Mouse (Mus musculus) ovary, postnatal 10 days (tissue): ENCODE data around the gene Pcsk4.
A peak's percentile ranks its signal among the peaks of the same experiment; 100 is the strongest.

Experiments
- DNase-seq: peaks from one replicate; pipeline ENCODE4 v3.0.0; 2022; ENCODE audit warnings: low spot score

Gene Pcsk4

GRCm38 (mm10) chr10:80329273-80330081 is at the start of gene Pcsk4, which contains the start of gene Reep6:
Gene Pcsk4 (minus strand): TSS chr10:80329498.
Gene Reep6 (plus strand): TSS chr10:80329953.
- DNase-seq, result peak; percentile 94

- no peak for DNase-seq
These were observed 48.4 kb upstream of the Pcsk4 start for GRCm38 (mm10) chr10:80377716-80378115.

- DNase-seq, result peak; percentile 82
These were observed 46.9 kb upstream of the Pcsk4 start for GRCm38 (mm10) chr10:80376160-80376559.

- no peak for DNase-seq
These were observed 44.8 kb upstream of the Pcsk4 start for GRCm38 (mm10) chr10:80374063-80374462.

- DNase-seq, result no peak
These were observed 43.4 kb upstream of the Pcsk4 start for GRCm38 (mm10) chr10:80372706-80373105.

GRCm38 (mm10) chr10:80371983-80372382 is 42.7 kb upstream of the Pcsk4 start:
- DNase-seq, result no peak

- DNase-seq, result no peak
These were observed 42.2 kb upstream of the Pcsk4 start for GRCm38 (mm10) chr10:80371411-80371966.

GRCm38 (mm10) chr10:80369995-80370747 is 40.9 kb upstream of the Pcsk4 start:
- no peak for DNase-seq

- DNase-seq, result no peak
These were observed 39.1 kb upstream of the Pcsk4 start for GRCm38 (mm10) chr10:80368392-80368791.

- no peak for DNase-seq
These were observed 38.7 kb upstream of the Pcsk4 start for GRCm38 (mm10) chr10:80367954-80368353.

- no peak for DNase-seq
These were observed 36.4 kb upstream of the Pcsk4 start for GRCm38 (mm10) chr10:80365736-80366135.

- no peak for DNase-seq
These were observed 34.4 kb upstream of the Pcsk4 start for GRCm38 (mm10) chr10:80363734-80364133.

GRCm38 (mm10) chr10:80357994-80358639 is 28.8 kb upstream of the Pcsk4 start:
- no peak for DNase-seq

GRCm38 (mm10) chr10:80357336-80357735 is 28.0 kb upstream of the Pcsk4 start:
- no peak for DNase-seq

GRCm38 (mm10) chr10:80356737-80357136 is 27.4 kb upstream of the Pcsk4 start:
- DNase-seq, result no peak

- no peak for DNase-seq
These were observed 26.8 kb upstream of the Pcsk4 start, which contains the start of gene Plk5 for GRCm38 (mm10) chr10:80356001-80356682. Gene Plk5 (plus strand): TSS chr10:80356459.

- no peak for DNase-seq
These were observed 26.1 kb upstream of the Pcsk4 start for GRCm38 (mm10) chr10:80355431-80355830.

GRCm38 (mm10) chr10:80352727-80353126 is 23.4 kb upstream of the Pcsk4 start:
- DNase-seq, result no peak

GRCm38 (mm10) chr10:80351896-80352295 is 22.6 kb upstream of the Pcsk4 start:
- DNase-seq, result no peak

- DNase-seq, result peak; percentile 82
These were observed 21.0 kb upstream of the Pcsk4 start for GRCm38 (mm10) chr10:80350292-80350691.

GRCm38 (mm10) chr10:80348981-80349380 is 19.7 kb upstream of the Pcsk4 start:
- no peak for DNase-seq
